Mouse (Mus musculus): ENCODE results near the gene Fgf5. TPM values are rescaled to one million over a fixed set of nuclear protein-coding genes. Genes with fewer than 3 reads are reported as not detected.

Gene Fgf5
- polyA plus RNA-seq (2016; fragmentation: Nextera tagmentation; extraction: Ambion mirVana), result not detected in 2 replicates

GRCm38 (mm10) chr5:98253838-98254821 is at the start of gene Fgf5:
Gene Fgf5, plus strand, starts transcription at chr5:98254184.
- no peaks in the 10 kb centered on the region for H3K9me3 ChIP-seq
- peak; percentile 63 for DNase-seq (ENCODE audit: extremely low spot score, low spot score)
- H3K4me3 ChIP-seq, result peak within 1 kb of the TSS; percentile 70
- H3K4me1 ChIP-seq, result peaks cover 24% of the 10 kb centered on the region
- peaks cover 84% of the 10 kb centered on the region for H3K27me3 ChIP-seq (ENCODE audit: poor library complexity, severe bottlenecking)
- H3K27ac ChIP-seq, result peak within 1 kb of the TSS; percentile 69
- H3K36me3 ChIP-seq (replicated peaks), result no peaks in the 10 kb centered on the region
- WGBS, result under 1% methylated on average over 79 of the region's 80 CpGs

- H3K27me3 ChIP-seq (ENCODE audit: poor library complexity, severe bottlenecking), result no peaks in the 10 kb centered on the region
- H3K36me3 ChIP-seq (replicated peaks), result no peaks in the 10 kb centered on the region
- H3K4me1 ChIP-seq, result no peaks in the 10 kb centered on the region
- no peak overlapping the region for H3K4me3 ChIP-seq
- no peak overlapping the region for H3K27ac ChIP-seq
- WGBS, result 67% methylated on average over 4 of the region's 4 CpGs
- H3K9me3 ChIP-seq, result no peaks in the 10 kb centered on the region
- no peak for DNase-seq (ENCODE audit: extremely low spot score, low spot score)
Observed at GRCm38 (mm10) chr5:98212501-98212900, 41.5 kb upstream of the Fgf5 start.

- WGBS, result 75% methylated on average over 4 of the region's 4 CpGs
Observed at GRCm38 (mm10) chr5:98221956-98222355, 32.0 kb upstream of the Fgf5 start.

GRCm38 (mm10) chr5:98226710-98227109 is 27.3 kb upstream of the Fgf5 start:
- Histone ChIP-seq H3K36me3 (replicated peaks) (no peaks in the 10 kb centered on the region), H3K4me3 (no peak overlapping the region), H3K27ac (no peak overlapping the region), H3K4me1 (no peaks in the 10 kb centered on the region), H3K9me3 (peaks cover 2% of the 10 kb centered on the region; the same call in 1 of the 2 replicates), H3K27me3 (ENCODE audit: poor library complexity, severe bottlenecking) (no peaks in the 10 kb centered on the region)
- DNase-seq (ENCODE audit: extremely low spot score, low spot score), result no peak
- WGBS, result 87% methylated on average over 2 of the region's 2 CpGs

More at GRCm38 (mm10) chr5:98221956-98222355, 32.0 kb upstream of the Fgf5 start:
- H3K9me3 ChIP-seq, result peaks cover 2% of the 10 kb centered on the region; the same call in 1 of the 2 replicates
- no peak overlapping the region for H3K27ac ChIP-seq
- no peak overlapping the region for H3K4me3 ChIP-seq
- H3K27me3 ChIP-seq (ENCODE audit: poor library complexity, severe bottlenecking), result no peaks in the 10 kb centered on the region
- H3K4me1 ChIP-seq, result no peaks in the 10 kb centered on the region
- H3K36me3 ChIP-seq (replicated peaks), result no peaks in the 10 kb centered on the region
- no peak for DNase-seq (ENCODE audit: extremely low spot score, low spot score)

DNA sequence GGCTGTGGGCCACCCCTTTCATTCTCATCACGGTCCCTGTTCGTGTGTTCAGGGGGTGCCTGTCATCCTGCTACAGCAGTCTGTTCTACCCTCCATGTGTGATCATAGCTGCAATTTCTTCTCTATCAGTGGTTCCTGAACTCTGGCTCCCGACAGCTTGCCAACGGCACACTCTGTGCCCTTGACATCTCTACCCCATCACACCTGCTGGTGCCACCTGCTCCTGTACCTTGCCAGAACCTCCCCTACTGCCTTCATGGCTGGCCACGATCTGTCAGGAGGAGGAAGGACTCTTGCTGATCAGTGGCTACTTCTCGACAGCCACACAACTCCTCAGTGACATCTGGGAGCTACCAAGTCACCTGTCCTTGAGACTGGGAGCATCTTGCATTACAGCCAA is 24.5 kb upstream of the Fgf5 start:
- no peak for DNase-seq (ENCODE audit: extremely low spot score, low spot score)
- Histone ChIP-seq H3K27ac (no peak overlapping the region), H3K36me3 (replicated peaks) (no peaks in the 10 kb centered on the region), H3K9me3 (peaks cover 2% of the 10 kb centered on the region; the same call in 1 of the 2 replicates), H3K27me3 (ENCODE audit: poor library complexity, severe bottlenecking) (no peaks in the 10 kb centered on the region), H3K4me1 (no peaks in the 10 kb centered on the region), H3K4me3 (no peak overlapping the region)
- 85% methylated on average over 6 of the region's 6 CpGs for WGBS

GRCm38 (mm10) chr5:98238466-98238865 is 15.5 kb upstream of the Fgf5 start:
- Histone ChIP-seq H3K4me3 (no peak overlapping the region), H3K27me3 (ENCODE audit: poor library complexity, severe bottlenecking) (no peaks in the 10 kb centered on the region), H3K36me3 (replicated peaks) (no peaks in the 10 kb centered on the region), H3K9me3 (no peaks in the 10 kb centered on the region), H3K27ac (no peak overlapping the region), H3K4me1 (no peaks in the 10 kb centered on the region)
- no peak for DNase-seq (ENCODE audit: extremely low spot score, low spot score)
- WGBS, result 85% methylated on average over 6 of the region's 6 CpGs

DNA sequence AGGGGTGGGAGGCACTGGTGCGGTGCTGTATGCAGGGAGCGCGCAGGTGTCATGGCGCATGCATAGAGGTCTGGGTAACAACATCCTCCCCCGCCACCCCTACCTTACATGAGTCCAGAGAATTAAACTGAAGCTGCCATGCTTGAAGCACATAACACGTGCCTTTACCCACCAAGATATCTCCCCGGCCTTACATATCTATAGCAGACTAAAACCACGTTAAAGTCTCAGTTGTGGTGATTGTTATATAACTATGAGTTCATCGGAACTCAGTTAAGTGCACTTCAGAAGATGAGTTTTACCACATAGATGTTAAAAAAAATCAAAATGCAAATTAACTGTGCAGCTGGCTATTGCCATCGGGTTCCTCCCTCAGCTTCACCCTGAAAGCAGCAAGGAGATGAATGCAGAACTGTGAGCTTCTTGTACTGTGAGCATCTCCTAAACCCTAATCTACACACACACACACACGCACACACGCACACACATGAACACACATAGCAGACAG is 12.6 kb upstream of the Fgf5 start:
- Histone ChIP-seq H3K27me3 (ENCODE audit: poor library complexity, severe bottlenecking) (no peaks in the 10 kb centered on the region), H3K4me3 (no peak overlapping the region), H3K36me3 (replicated peaks) (no peaks in the 10 kb centered on the region), H3K4me1 (no peaks in the 10 kb centered on the region), H3K9me3 (no peaks in the 10 kb centered on the region), H3K27ac (no peak overlapping the region)
- no peak for DNase-seq (ENCODE audit: extremely low spot score, low spot score)
- 95% methylated on average over 12 of the region's 12 CpGs for WGBS

GRCm38 (mm10) chr5:98245303-98245702 is 8.7 kb upstream of the Fgf5 start:
- no peaks in the 10 kb centered on the region for H3K4me1 ChIP-seq
- no peak for DNase-seq (ENCODE audit: extremely low spot score, low spot score)
- H3K27me3 ChIP-seq (ENCODE audit: poor library complexity, severe bottlenecking), result peaks cover under 1% of the 10 kb centered on the region; the same call in 1 of the 2 replicates
- no peak overlapping the region for H3K4me3 ChIP-seq
- no peaks in the 10 kb centered on the region for H3K36me3 ChIP-seq (replicated peaks)
- WGBS, result 78% methylated on average over 8 of the region's 8 CpGs
- H3K9me3 ChIP-seq, result no peaks in the 10 kb centered on the region
- no peak overlapping the region for H3K27ac ChIP-seq

- WGBS, result 51% methylated on average over 4 of the region's 4 CpGs
- no peak overlapping the region for H3K4me3 ChIP-seq
- no peaks in the 10 kb centered on the region for H3K4me1 ChIP-seq
- H3K36me3 ChIP-seq (replicated peaks), result no peaks in the 10 kb centered on the region
- DNase-seq (ENCODE audit: extremely low spot score, low spot score), result peak; percentile 8
- no peak overlapping the region for H3K27ac ChIP-seq
- H3K9me3 ChIP-seq, result no peaks in the 10 kb centered on the region
- H3K27me3 ChIP-seq (ENCODE audit: poor library complexity, severe bottlenecking), result peaks cover 7% of the 10 kb centered on the region
Observed at GRCm38 (mm10) chr5:98245976-98246375, 8.0 kb upstream of the Fgf5 start.

- Histone ChIP-seq H3K36me3 (replicated peaks) (no peaks in the 10 kb centered on the region), H3K4me3 (no peak overlapping the region), H3K27me3 (ENCODE audit: poor library complexity, severe bottlenecking) (peaks cover 16% of the 10 kb centered on the region), H3K4me1 (no peaks in the 10 kb centered on the region), H3K9me3 (no peaks in the 10 kb centered on the region), H3K27ac (no peak overlapping the region)
- DNase-seq (ENCODE audit: extremely low spot score, low spot score), result no peak
- 77% methylated on average over 7 of the region's 7 CpGs for WGBS
Observed at GRCm38 (mm10) chr5:98246826-98247225, 7.2 kb upstream of the Fgf5 start.

DNA sequence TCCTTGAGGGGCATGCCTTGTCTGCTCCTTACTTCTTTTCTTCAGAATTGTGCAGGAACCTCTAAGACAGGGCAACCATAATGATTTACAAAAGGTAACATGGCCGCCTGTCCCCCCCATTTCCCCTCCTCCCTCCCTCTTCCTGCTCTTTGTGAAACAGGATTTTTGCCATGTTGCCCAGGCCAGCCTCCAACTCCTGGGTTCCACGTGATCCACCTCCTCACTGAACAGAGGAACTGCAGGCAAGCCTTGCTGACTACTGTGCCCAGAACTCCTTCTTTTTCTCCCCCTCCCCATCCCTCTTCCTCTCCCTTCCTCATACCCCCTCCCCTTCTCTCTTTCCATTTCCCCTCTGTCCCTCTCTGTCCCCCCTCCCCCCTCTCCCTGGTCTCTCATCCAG is 6.5 kb upstream of the Fgf5 start:
- Histone ChIP-seq H3K27ac (no peak overlapping the region), H3K9me3 (no peaks in the 10 kb centered on the region), H3K4me3 (no peak overlapping the region), H3K4me1 (no peaks in the 10 kb centered on the region), H3K27me3 (ENCODE audit: poor library complexity, severe bottlenecking) (peaks cover 22% of the 10 kb centered on the region), H3K36me3 (replicated peaks) (no peaks in the 10 kb centered on the region)
- WGBS, result 59% methylated on average over 2 of the region's 2 CpGs
- DNase-seq (ENCODE audit: extremely low spot score, low spot score), result no peak

- H3K27ac ChIP-seq, result no peak overlapping the region
- H3K9me3 ChIP-seq, result no peaks in the 10 kb centered on the region
- no peaks in the 10 kb centered on the region for H3K36me3 ChIP-seq (replicated peaks)
- no peak for DNase-seq (ENCODE audit: extremely low spot score, low spot score)
- peaks cover 24% of the 10 kb centered on the region for H3K4me1 ChIP-seq
- H3K27me3 ChIP-seq (ENCODE audit: poor library complexity, severe bottlenecking), result peaks cover 78% of the 10 kb centered on the region
- H3K4me3 ChIP-seq, result no peak overlapping the region
- 26% methylated on average over 6 of the region's 6 CpGs for WGBS
Observed at GRCm38 (mm10) chr5:98253147-98253546, 837 bp upstream of the Fgf5 start.

GRCm38 (mm10) chr5:98255176-98255575 is 1.2 kb downstream of the Fgf5 start:
- 3% methylated on average over 12 of the region's 12 CpGs for WGBS
- DNase-seq (ENCODE audit: extremely low spot score, low spot score), result no peak

More at GRCm38 (mm10) chr5:98255176-98255575, 1.2 kb downstream of the Fgf5 start:
- Histone ChIP-seq H3K4me3 (no peak overlapping the region), H3K27ac (no peak overlapping the region), H3K36me3 (replicated peaks) (no peaks in the 10 kb centered on the region), H3K9me3 (no peaks in the 10 kb centered on the region), H3K4me1 (peaks cover 24% of the 10 kb centered on the region), H3K27me3 (ENCODE audit: poor library complexity, severe bottlenecking) (peaks cover 84% of the 10 kb centered on the region)

All from forebrain, embryonic 10.5 days (tissue).